Mouse (Mus musculus) hindbrain, embryonic 14.5 days (tissue): Measurements from ENCODE around the gene Sowaha. TPM values are rescaled to one million over a fixed set of nuclear protein-coding genes. Genes with fewer than 3 reads are reported as not detected.

ENCODE experiments used
- ATAC-seq: fragments of 200-750 bp; cut with Nextera tagmentation; 2 replicates; pipeline ENCODE4 v1.8.0; 2017; ENCODE audit warnings: moderate number of reproducible peaks, mild to moderate bottlenecking, moderate TSS enrichment, moderate library complexity; ENCODE audit not compliant: low FRiP score
- DNase-seq: peaks from one replicate; pipeline ENCODE4 v3.0.0-alpha.2; 2015; ENCODE audit warnings: low spot score
- H3K27ac ChIP-seq: fragments of 300-500 bp; sonication (generic); 2 replicates; pipeline ENCODE4 v1.5.1; 2014; ENCODE audit warnings: mild to moderate bottlenecking, moderate library complexity
- H3K27me3 ChIP-seq: fragments of 300-500 bp; sonication (generic); 2 replicates; pipeline ENCODE4 v1.6.1; 2014; ENCODE audit warnings: mild to moderate bottlenecking, low read length, mixed read lengths; ENCODE audit not compliant: control insufficient read depth, insufficient read depth
- H3K36me3 ChIP-seq: fragments of 300-500 bp; sonication (generic); replicated peaks from 2 replicates; pipeline ENCODE4 v1.6.1; 2014; ENCODE audit not compliant: control insufficient read depth, insufficient read depth
- H3K4me1 ChIP-seq: fragments of 300-500 bp; sonication (generic); replicated peaks from 2 replicates; pipeline ENCODE4 v1.6.1; 2014; ENCODE audit warnings: antibody characterized with exemption, low read length, mixed read lengths; ENCODE audit not compliant: control insufficient read depth, insufficient read depth
- H3K4me2 ChIP-seq: fragments of 300-500 bp; sonication (generic); replicated peaks from 2 replicates; pipeline ENCODE4 v1.6.1; 2014; ENCODE audit warnings: mild to moderate bottlenecking, moderate library complexity
- H3K4me3 ChIP-seq: fragments of 300-500 bp; sonication (generic); replicated peaks from 2 replicates; pipeline ENCODE4 v1.5.1; 2014; ENCODE audit warnings: mild to moderate bottlenecking, low read length
- H3K9ac ChIP-seq: fragments of 300-500 bp; sonication (generic); 2 replicates; pipeline ENCODE4 v1.6.1; 2014
- H3K9me3 ChIP-seq: fragments of 300-500 bp; sonication (generic); 2 replicates; pipeline ENCODE4 v1.6.1; 2016; ENCODE audit warnings: low read length; ENCODE audit not compliant: control insufficient read depth
- WGBS: fragments of 180-500 bp; shearing (Covaris S2); extraction: QIAGEN DNeasy Blood & Tissue Kit; methylation state at CpG from one replicate; pipeline ENCODE4 v1.1.7; 2014; 5-methylcytosine and 5-hydroxymethylcytosine counted together
- polyA plus RNA-seq: library from polyadenylated mRNA; unstranded; fragments of >200 nt; fragmentation: Nextera tagmentation; extraction: Ambion mirVana; gene quantifications from 2 replicates; pipeline ENCODE4 v1.2.1, GENCODE M21; 2014

The Sowaha gene
- polyA plus RNA-seq, 1 experiment from 2014 or later = 1.3 TPM

- no peak overlapping the region for H3K9ac ChIP-seq
- no peak overlapping the region for H3K4me2 ChIP-seq
- ATAC-seq (no peak), DNase-seq (no peak)
- peaks cover 15% of the 10 kb centered on the region for H3K27me3 ChIP-seq
- H3K27ac ChIP-seq = no peak overlapping the region
- no peaks in the 10 kb centered on the region for H3K36me3 ChIP-seq
- 72% methylated on average over 2 of the region's 2 CpGs for WGBS
- H3K4me1 ChIP-seq = no peaks in the 10 kb centered on the region
- H3K4me3 ChIP-seq = no peak overlapping the region
- H3K9me3 ChIP-seq = no peaks in the 10 kb centered on the region
These were observed 28.7 kb downstream of the Sowaha start for GRCm38 (mm10) chr11:53451361-53451760.

GRCm38 (mm10) chr11:53450070-53450705 is 29.9 kb downstream of the Sowaha start:
- Histone ChIP-seq H3K27me3 (0 out of 2 replicates have a peak, but pooled peaks cover 4% of the 10 kb centered on the region), H3K9me3 (no peaks in the 10 kb centered on the region), H3K9ac (no peak overlapping the region), H3K4me1 (no peaks in the 10 kb centered on the region), H3K36me3 (no peaks in the 10 kb centered on the region), H3K4me3 (no peak overlapping the region), H3K4me2 (no peak overlapping the region), H3K27ac (no peak overlapping the region)
- ATAC-seq (no peak), DNase-seq (no peak)
- WGBS = 69% methylated on average over 15 of the region's 15 CpGs

GRCm38 (mm10) chr11:53448529-53448928 is 31.5 kb downstream of the Sowaha start:
- Histone ChIP-seq H3K4me2 (no peak overlapping the region), H3K4me1 (no peaks in the 10 kb centered on the region), H3K4me3 (no peak overlapping the region), H3K27ac (no peak overlapping the region), H3K27me3 (no peaks in the 10 kb centered on the region), H3K36me3 (no peaks in the 10 kb centered on the region), H3K9me3 (no peaks in the 10 kb centered on the region), H3K9ac (no peak overlapping the region)
- 92% methylated on average over 1 of the region's 1 CpGs for WGBS
- no peak for DNase-seq
- no peak for ATAC-seq

- H3K4me1 ChIP-seq = no peaks in the 10 kb centered on the region
- 87% methylated on average over 8 of the region's 8 CpGs for WGBS
- ATAC-seq = no peak
These were observed 32.1 kb downstream of the Sowaha start for GRCm38 (mm10) chr11:53447996-53448395.

GRCm38 (mm10) chr11:53446183-53446582 is 33.9 kb downstream of the Sowaha start:
- Histone ChIP-seq H3K4me2 (no peak overlapping the region), H3K27me3 (no peaks in the 10 kb centered on the region), H3K4me3 (no peak overlapping the region), H3K9me3 (no peaks in the 10 kb centered on the region), H3K4me1 (no peaks in the 10 kb centered on the region), H3K27ac (no peak overlapping the region), H3K36me3 (no peaks in the 10 kb centered on the region), H3K9ac (no peak overlapping the region)
- no peak for ATAC-seq
- 87% methylated on average over 13 of the region's 13 CpGs for WGBS
- no peak for DNase-seq

More at GRCm38 (mm10) chr11:53447996-53448395, 32.1 kb downstream of the Sowaha start:
- Histone ChIP-seq H3K27me3 (no peaks in the 10 kb centered on the region), H3K9me3 (no peaks in the 10 kb centered on the region), H3K4me2 (no peak overlapping the region), H3K9ac (no peak overlapping the region), H3K27ac (no peak overlapping the region), H3K4me3 (no peak overlapping the region), H3K36me3 (no peaks in the 10 kb centered on the region)
- DNase-seq = no peak

- Histone ChIP-seq H3K4me2 (no peak overlapping the region), H3K36me3 (no peaks in the 10 kb centered on the region), H3K4me3 (no peak overlapping the region), H3K27ac (no peak overlapping the region), H3K9ac (no peak overlapping the region), H3K9me3 (no peaks in the 10 kb centered on the region), H3K27me3 (no peaks in the 10 kb centered on the region), H3K4me1 (no peaks in the 10 kb centered on the region)
- DNase-seq = no peak
- WGBS = 59% methylated on average over 13 of the region's 13 CpGs
- ATAC-seq = no peak
These were observed 34.5 kb downstream of the Sowaha start for GRCm38 (mm10) chr11:53445562-53445961.

GRCm38 (mm10) chr11:53443861-53444260 is 36.2 kb downstream of the Sowaha start:
- DNase-seq (no peak), ATAC-seq (no peak)
- Histone ChIP-seq H3K27ac (no peak overlapping the region), H3K4me1 (no peaks in the 10 kb centered on the region), H3K36me3 (no peaks in the 10 kb centered on the region), H3K27me3 (no peaks in the 10 kb centered on the region), H3K4me2 (no peak overlapping the region), H3K9ac (no peak overlapping the region), H3K4me3 (no peak overlapping the region), H3K9me3 (no peaks in the 10 kb centered on the region)
- WGBS = 33% methylated on average over 6 of the region's 6 CpGs

GRCm38 (mm10) chr11:53441921-53442320 is 38.2 kb downstream of the Sowaha start:
- ATAC-seq (no peak), DNase-seq (no peak)
- Histone ChIP-seq H3K9ac (no peak overlapping the region), H3K4me2 (no peak overlapping the region), H3K4me3 (no peak overlapping the region), H3K27me3 (no peaks in the 10 kb centered on the region), H3K27ac (no peak overlapping the region), H3K9me3 (no peaks in the 10 kb centered on the region), H3K4me1 (no peaks in the 10 kb centered on the region), H3K36me3 (no peaks in the 10 kb centered on the region)
- WGBS = 60% methylated on average over 12 of the region's 12 CpGs

- H3K27me3 ChIP-seq = no peaks in the 10 kb centered on the region
- ATAC-seq (no peak), DNase-seq (no peak)
- 92% methylated on average over 6 of the region's 6 CpGs for WGBS
- no peaks in the 10 kb centered on the region for H3K36me3 ChIP-seq
- no peak overlapping the region for H3K4me3 ChIP-seq
- H3K4me1 ChIP-seq = peaks cover 3% of the 10 kb centered on the region; the same call in 1 of the 2 replicates
- H3K9ac ChIP-seq = no peak overlapping the region
- no peak overlapping the region for H3K27ac ChIP-seq
- no peaks in the 10 kb centered on the region for H3K9me3 ChIP-seq
- no peak overlapping the region for H3K4me2 ChIP-seq
These were observed 43.7 kb downstream of the Sowaha start for GRCm38 (mm10) chr11:53436338-53436737.

GRCm38 (mm10) chr11:53435504-53435903 is 44.6 kb downstream of the Sowaha start:
- H3K27ac ChIP-seq = no peak overlapping the region
- WGBS = 86% methylated on average over 8 of the region's 8 CpGs
- ATAC-seq (no peak), DNase-seq (no peak)
- no peak overlapping the region for H3K4me2 ChIP-seq
- H3K9ac ChIP-seq = no peak overlapping the region
- H3K9me3 ChIP-seq = no peaks in the 10 kb centered on the region
- peaks cover 3% of the 10 kb centered on the region; the same call in 1 of the 2 replicates for H3K4me1 ChIP-seq
- H3K4me3 ChIP-seq = no peak overlapping the region
- no peaks in the 10 kb centered on the region for H3K27me3 ChIP-seq
- no peaks in the 10 kb centered on the region for H3K36me3 ChIP-seq
